Mouse (Mus musculus): ENCODE data around the gene Camk2n1. TPM values are rescaled to one million over a fixed set of nuclear protein-coding genes. Genes with fewer than 3 reads are reported as not detected.
"Not testable (repeated sequence)": the region's sequence is repeated elsewhere in the genome, so short reads cannot be mapped to it uniquely, and the experiment has no call there.

Gene Camk2n1
- total RNA-seq (2022), result 1,000 to 10,000 TPM in 2 of 4 experiments, 100 to 1,000 TPM in 2; 966 to 1,102 (median 1,006) TPM

DNA sequence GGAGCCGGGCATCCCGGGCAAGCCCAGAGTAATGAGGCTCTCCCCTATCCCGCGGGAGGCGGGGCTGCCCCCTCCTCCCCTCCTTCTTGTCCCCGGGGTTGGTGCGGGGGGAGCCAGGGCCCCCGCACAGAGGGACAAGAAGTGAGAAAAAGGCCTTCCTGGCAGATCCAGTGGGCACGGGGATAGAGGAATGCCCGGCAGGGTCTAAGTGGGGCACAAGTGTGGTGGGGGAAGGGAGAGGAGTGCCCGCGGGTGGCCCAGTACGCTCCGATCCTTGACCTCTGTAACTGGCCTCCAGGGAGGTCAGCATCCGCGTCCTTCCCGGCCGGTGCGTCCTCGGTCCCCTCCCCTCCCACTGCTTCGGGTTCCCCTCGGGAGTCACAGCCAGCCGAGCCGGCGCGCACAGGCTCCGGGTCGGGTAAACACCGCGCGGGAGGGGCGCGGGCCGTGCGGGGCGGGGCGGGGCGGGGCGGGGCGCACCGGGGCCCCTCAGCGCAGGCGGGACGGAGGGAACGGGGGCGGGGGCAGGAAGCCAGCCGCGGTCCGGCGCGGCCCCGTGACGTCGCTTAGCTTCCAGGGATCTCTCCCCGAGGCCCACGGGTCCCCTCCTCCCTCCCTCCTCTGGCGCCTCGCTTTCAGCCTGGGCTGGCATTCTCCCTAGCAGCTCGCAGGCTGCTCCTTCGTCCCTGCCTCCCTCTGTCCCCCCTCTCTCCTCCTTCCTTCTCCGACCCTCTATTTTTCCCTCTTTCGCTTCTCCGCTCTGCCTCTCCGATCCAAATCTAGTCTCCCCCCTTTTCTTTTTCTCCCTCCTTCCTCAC lies at the start of gene Camk2n1:
Camk2n1 (plus strand) TSS at position 562 of the 818 bp plus-strand sequence.
- DNase-seq (ENCODE audit: low spot score in 2 of 2), result peak; percentile 68 to 89

- no peak for DNase-seq (ENCODE audit: low spot score in 2 of 2)
Measured at GRCm38 (mm10) chr4:138404806-138405205, 49.3 kb upstream of the Camk2n1 start.

GRCm38 (mm10) chr4:138407479-138408194 lies 46.5 kb upstream of the Camk2n1 start:
- no peak for DNase-seq (ENCODE audit: low spot score in 2 of 2)

- no peak for DNase-seq (ENCODE audit: low spot score in 2 of 2)
Measured at GRCm38 (mm10) chr4:138411011-138411410, 43.1 kb upstream of the Camk2n1 start.

DNA sequence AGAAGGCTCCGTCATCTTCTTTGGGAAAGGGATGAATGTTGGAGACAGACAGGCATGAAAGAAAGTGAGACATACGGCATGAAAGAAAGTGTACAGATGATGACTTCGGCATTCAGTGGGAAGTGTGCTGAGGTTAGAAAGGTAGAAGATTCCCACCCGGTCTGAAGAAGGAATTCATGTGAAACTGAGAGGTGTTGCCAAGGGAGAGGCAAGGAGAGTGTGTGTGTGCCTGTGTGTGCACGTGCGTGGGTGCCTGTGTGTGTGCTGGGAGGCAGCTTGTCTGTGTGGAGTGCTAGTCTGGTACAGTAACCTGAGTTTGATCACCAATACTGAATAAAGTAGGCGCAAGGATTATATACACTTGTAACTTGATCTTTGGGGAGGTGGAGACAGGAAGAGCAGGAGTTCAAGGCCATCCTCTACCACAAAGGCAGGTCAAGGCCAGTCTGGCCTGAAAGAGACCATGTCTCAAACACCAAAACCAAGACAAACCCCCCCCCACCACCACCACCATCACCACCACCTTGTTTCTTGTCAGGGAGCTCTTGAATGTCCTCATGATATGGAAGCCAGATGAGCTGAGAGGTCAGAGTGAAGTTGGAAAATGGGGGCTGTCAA lies 42.5 kb upstream of the Camk2n1 start:
- no peak for DNase-seq (ENCODE audit: low spot score in 2 of 2)

DNA sequence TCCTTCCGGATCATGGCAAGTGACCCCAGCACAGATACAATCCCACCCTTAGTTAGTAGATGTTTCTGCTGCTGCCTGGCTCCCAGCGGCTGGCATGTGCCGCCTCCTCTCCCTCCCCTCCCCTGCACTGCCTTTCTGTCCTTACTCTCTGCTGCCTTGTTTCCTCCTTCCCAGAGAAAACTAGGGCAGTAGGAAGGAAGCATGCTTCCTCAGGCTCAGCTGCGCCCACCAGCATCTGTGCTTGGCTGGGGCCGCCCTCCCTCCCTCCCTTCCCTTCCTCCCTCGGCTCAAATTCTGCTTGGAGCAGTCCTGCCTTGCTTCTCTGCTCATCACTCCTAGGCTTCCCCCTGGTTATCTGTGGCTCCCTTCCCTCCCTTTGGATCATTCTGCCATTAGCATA lies 39.4 kb upstream of the Camk2n1 start:
- DNase-seq (ENCODE audit: low spot score in 2 of 2), result peak in 1 of 2 experiments; percentile 75

- DNase-seq (ENCODE audit: low spot score in 2 of 2), result peak in 1 of 2 experiments; percentile 88
Measured at GRCm38 (mm10) chr4:138415991-138416390, 38.1 kb upstream of the Camk2n1 start.

DNA sequence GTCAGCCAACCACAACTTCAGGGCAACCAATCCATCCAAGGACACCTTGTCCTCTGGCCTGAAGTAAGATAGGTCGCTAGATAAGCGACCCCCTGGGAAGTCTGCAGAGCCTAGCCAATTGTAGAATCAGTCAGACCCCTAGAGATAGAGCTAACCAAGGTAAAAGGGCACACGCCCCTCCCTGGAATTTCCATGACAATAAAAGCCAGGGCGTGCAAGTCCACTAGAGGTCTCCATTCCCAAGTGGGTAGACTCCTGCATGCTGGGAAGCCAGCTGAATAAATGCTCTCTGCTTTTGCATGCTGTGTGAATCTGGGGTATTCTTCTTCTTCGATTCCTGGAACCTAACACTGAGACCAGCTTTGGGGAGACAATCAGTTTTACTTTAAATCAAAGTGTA lies 37.7 kb upstream of the Camk2n1 start:
- no peak for DNase-seq (ENCODE audit: low spot score in 2 of 2)

DNA sequence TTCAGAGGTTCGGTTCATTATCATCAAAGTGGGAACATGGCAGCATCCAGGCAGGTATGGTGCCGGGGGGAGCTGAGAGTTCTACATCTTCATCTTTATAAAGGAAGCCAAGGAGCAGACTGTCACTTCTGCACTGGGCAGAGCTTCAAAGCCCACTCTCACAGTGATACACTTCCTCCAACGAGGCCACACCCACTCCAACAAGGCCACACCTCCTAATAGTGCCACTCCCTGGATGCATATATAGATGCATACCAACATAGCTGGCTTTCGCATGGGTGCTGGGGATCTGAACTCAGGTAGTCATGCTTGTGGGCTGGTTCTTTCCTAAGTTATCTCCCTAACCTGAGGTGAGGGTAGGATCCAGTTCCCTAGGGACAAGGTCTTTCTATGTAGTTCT lies 36.2 kb upstream of the Camk2n1 start:
- no peak for DNase-seq (ENCODE audit: low spot score in 2 of 2)

DNA sequence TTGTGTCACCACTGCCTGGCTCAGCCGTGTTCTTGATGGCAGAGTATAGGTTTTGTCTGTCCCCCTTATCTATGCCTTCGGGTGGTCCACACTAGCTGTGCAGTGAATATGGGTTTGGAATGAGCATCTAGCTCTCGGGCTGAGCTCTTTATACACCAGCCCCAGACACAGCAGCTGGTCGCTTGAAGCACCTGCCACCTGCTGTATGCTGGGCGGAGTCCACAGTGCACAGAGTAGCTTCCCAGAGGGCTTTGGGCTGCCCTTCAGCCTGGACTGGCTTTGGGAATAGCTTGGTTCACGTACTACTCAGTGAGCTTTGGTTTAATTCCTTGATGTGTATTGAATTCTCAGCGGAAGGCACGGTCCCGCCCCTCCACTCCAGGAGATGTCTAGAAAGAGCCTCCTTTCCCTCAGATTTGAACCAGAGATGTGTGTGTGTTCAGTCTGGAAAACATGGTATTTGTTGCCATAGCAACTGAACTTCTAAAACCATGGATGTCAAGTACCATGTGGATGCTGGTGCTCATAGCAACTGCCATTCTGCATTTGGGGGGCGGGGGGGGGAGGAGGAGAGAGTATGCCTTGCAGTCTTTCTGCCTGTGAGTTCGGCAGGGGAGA lies 35.7 kb upstream of the Camk2n1 start:
- no peak for DNase-seq (ENCODE audit: low spot score in 2 of 2)

GRCm38 (mm10) chr4:138425028-138425427 lies 29.1 kb upstream of the Camk2n1 start:
- no peak for DNase-seq (ENCODE audit: low spot score in 2 of 2)

GRCm38 (mm10) chr4:138425604-138426003 lies 28.5 kb upstream of the Camk2n1 start:
- DNase-seq (ENCODE audit: low spot score in 2 of 2), result not testable (repeated sequence)

GRCm38 (mm10) chr4:138426778-138427705 lies 27.1 kb upstream of the Camk2n1 start:
- DNase-seq (ENCODE audit: low spot score in 2 of 2), result peak; percentile 77 to 96

- no peak for DNase-seq (ENCODE audit: low spot score in 2 of 2)
Measured at GRCm38 (mm10) chr4:138429778-138430177, 24.3 kb upstream of the Camk2n1 start.

GRCm38 (mm10) chr4:138431340-138431739 lies 22.8 kb upstream of the Camk2n1 start:
- DNase-seq (ENCODE audit: low spot score in 2 of 2), result no peak

DNA sequence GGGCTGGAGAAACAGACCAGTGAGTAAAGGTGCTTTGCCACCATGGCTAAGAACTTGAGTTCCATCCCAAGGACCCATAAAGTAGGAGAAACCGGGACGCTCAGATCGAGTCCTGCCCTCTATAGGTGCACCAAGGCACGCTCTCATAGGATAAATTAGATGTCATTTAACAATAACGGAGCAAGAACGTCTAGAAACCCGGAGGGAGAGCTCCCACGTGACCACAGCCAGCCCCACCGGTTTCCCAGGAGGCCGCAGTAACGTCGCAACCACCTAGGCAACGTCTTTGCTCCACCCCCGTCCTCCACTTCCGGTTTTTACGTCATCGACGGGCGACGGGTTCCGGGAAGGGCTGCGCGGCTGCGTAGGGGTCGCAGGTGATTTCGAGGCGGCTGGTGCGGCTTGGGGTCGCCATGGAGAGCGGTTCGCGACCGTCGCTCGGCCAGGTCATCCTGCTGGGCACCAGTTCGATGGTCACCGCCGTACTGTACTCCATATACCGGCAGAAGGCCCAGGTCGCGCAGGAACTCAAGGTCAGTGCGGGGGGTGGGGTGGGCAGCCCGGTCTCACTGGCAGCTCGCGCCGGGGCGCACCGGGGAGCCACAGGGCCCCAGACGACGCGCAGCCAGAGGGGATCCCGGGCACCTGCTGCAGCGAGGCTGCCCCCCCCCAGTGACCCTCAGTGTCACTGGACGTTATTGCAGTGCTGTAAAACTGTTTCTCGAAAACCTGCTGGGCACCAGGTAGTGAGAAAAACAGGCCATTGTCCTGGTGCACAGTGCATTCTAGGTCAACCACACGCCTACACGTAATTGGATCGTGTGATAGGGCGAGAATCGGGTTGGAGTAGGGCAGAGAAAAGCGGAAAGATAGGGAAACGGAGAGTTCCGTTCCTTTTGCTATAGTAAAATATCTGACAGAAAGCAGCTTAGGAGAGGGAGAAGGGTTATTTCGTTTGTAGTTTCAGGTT lies 19.5 kb upstream of the Camk2n1 start, which contains the start of gene Mul1:
Mul1 (plus strand) TSS at position 325 of the 970 bp plus-strand sequence.
- DNase-seq (ENCODE audit: low spot score in 2 of 2), result peak; percentile 94 to 97

DNA sequence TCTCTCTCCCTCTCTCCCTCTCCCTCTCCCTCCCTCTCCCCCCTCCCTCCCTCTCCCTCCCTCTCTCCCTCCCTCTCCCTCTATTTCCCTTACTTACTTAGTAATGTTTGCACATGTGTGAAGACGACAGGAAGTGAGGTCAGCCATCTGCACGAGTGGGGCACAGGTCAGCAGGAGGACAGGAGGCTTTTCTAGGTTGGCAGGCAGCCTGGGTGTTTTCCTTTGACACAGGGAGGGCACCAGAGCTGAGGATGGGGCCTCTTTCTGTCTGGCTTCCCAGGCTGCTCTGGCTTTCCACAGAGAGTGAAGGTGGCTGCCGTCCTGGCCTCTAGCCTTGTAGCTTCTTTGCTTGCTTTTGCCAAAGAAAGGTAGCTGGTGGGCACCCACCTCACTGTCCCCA lies 14.1 kb upstream of the Camk2n1 start:
- DNase-seq (ENCODE audit: low spot score in 2 of 2), result no peak

- no peak for DNase-seq (ENCODE audit: low spot score in 2 of 2)
Measured at GRCm38 (mm10) chr4:138444941-138445340, 9.2 kb upstream of the Camk2n1 start.

- no peak for DNase-seq (ENCODE audit: low spot score in 2 of 2)
Measured at GRCm38 (mm10) chr4:138446981-138447380, 7.1 kb upstream of the Camk2n1 start.

Data from left cerebral cortex, adult 8-10 months (tissue).